Mouse (Mus musculus): ENCODE results near the gene Gm21118. TPM values are rescaled to one million over a fixed set of nuclear protein-coding genes. Genes with fewer than 3 reads are reported as not detected.
"Not testable (repeated sequence)": the region's sequence is repeated elsewhere in the genome, so short reads cannot be mapped to it uniquely, and the experiment has no call there.

Gm21118 gene
- not detected for total RNA-seq (2021)
- long read RNA-seq, experiment 1: 0 reads
- long read RNA-seq, experiment 2: 0 reads

- H3K4me3 ChIP-seq; H3K27ac ChIP-seq; DNase-seq (ENCODE audit: extremely low spot score in 1 of 2, low spot score in 2 of 2); intact Hi-C loops (cut with DNase I): not testable (repeated sequence)
Observed at GRCm38 (mm10) chrY:70273542-70273941, at the start of gene Gm21118. Gene Gm21118, minus strand, starts transcription at chrY:70273642.

GRCm38 (mm10) chrY:70303187-70303586, 29.7 kb upstream of the Gm21118 start, which contains the start of the genes Gm29423 and Gm29644:
Gene Gm29423, minus strand, starts transcription at chrY:70303287.
Gene Gm29644, minus strand, starts transcription at chrY:70303343.
- intact Hi-C loops (cut with DNase I); DNase-seq (ENCODE audit: extremely low spot score in 1 of 2, low spot score in 2 of 2); H3K4me3 ChIP-seq; H3K27ac ChIP-seq: not testable (repeated sequence)

Other genes with a start within 250 kb of the Gm21118 start
- gene Gm29423, start 29.6 kb upstream of the Gm21118 start, total RNA-seq (2021): not detected
- not detected for gene Gm29644, start 29.7 kb upstream of the Gm21118 start, total RNA-seq (2021)
- not detected for gene Gm20888, start 168.2 kb upstream of the Gm21118 start, total RNA-seq (2021)